In genomic region chr12:108241626-108242025, GRCm38 (mm10) we compare ENCODE assay signal across 9 mouse cellular contexts. TPM values are rescaled to one million over a fixed set of nuclear protein-coding genes. Genes with fewer than 3 reads are reported as not detected.
DNase-seq lines count a peak whose midpoint lies in the region; ATAC-seq lines count a peak whose summit lies in the region.
"Had no signal": no experiment of that assay in that cellular context is flagged by ENCODE, and none has a peak within 500 bp of the region (broad histone marks: within the 10 kb centered on the region; RNA-seq: fewer than 3 reads in every experiment).

No protein-coding gene starts in this region.

- no peak for DNase-seq in heart, postnatal 10 days
- DNase-seq in embryo, embryonic 11 days: peak; percentile 61
- DNase-seq in right cerebral cortex, postnatal 25 days: no peak
- DNase-seq in spleen, adult 12 weeks (ENCODE audit: low spot score): no peak
- DNase-seq: lung, postnatal 10 days had no signal

- H3K9ac ChIP-seq in heart, embryonic 13.5 days: peak overlapping the region; percentile 4; the same call in 1 of the 2 replicates
- H3K9ac ChIP-seq in hindbrain, embryonic 13.5 days: peak overlapping the region; percentile 66
- 0 out of 2 replicates have a peak overlapping the region, but pooled peaks have one; percentile 11 for H3K9ac ChIP-seq in midbrain, embryonic 15.5 days

- no peaks in the 10 kb centered on the region for H3K27me3 ChIP-seq in heart, embryonic 13.5 days (replicated peaks)
- H3K27me3 ChIP-seq in hindbrain, embryonic 13.5 days: no peaks in the 10 kb centered on the region
- H3K27me3 ChIP-seq in midbrain, embryonic 15.5 days (replicated peaks): no peaks in the 10 kb centered on the region

- no peaks in the 10 kb centered on the region for H3K36me3 ChIP-seq in heart, embryonic 13.5 days
- H3K36me3 ChIP-seq in hindbrain, embryonic 13.5 days: no peaks in the 10 kb centered on the region
- no peaks in the 10 kb centered on the region for H3K36me3 ChIP-seq in midbrain, embryonic 15.5 days (replicated peaks)

- intact Hi-C loops in heart, postnatal 10 days (cut with DNase I): no loop called here

- H3K4me2 ChIP-seq in heart, embryonic 13.5 days: no peak overlapping the region
- H3K4me2 ChIP-seq in hindbrain, embryonic 13.5 days: peak overlapping the region; percentile 39; the same call in 1 of the 2 replicates
- no peak overlapping the region for H3K4me2 ChIP-seq in midbrain, embryonic 15.5 days

- peaks cover 100% of the 10 kb centered on the region for H3K4me1 ChIP-seq in heart, embryonic 13.5 days
- peaks cover 100% of the 10 kb centered on the region for H3K4me1 ChIP-seq in hindbrain, embryonic 13.5 days (replicated peaks)
- H3K4me1 ChIP-seq in midbrain, embryonic 15.5 days: peaks cover 86% of the 10 kb centered on the region

- no peaks in the 10 kb centered on the region for H3K9me3 ChIP-seq in heart, embryonic 13.5 days
- H3K9me3 ChIP-seq in hindbrain, embryonic 13.5 days: no peaks in the 10 kb centered on the region
- no peaks in the 10 kb centered on the region for H3K9me3 ChIP-seq in midbrain, embryonic 15.5 days

- 56% methylated on average over 6 of the region's 6 CpGs for WGBS in heart, embryonic 13.5 days
- 27% methylated on average over 6 of the region's 6 CpGs for WGBS in hindbrain, embryonic 13.5 days
- WGBS in midbrain, embryonic 15.5 days: 38% methylated on average over 6 of the region's 6 CpGs

- H3K27ac ChIP-seq in heart, embryonic 13.5 days (replicated peaks): peak overlapping the region; percentile 24
- H3K27ac ChIP-seq in hindbrain, embryonic 13.5 days: peak overlapping the region; percentile 93
- peak overlapping the region; percentile 73 for H3K27ac ChIP-seq in midbrain, embryonic 15.5 days

- H3K4me3 ChIP-seq in heart, embryonic 13.5 days: no peak overlapping the region
- no peak overlapping the region for H3K4me3 ChIP-seq in hindbrain, embryonic 13.5 days
- H3K4me3 ChIP-seq in midbrain, embryonic 15.5 days: no peak overlapping the region

- ATAC-seq in heart, embryonic 13.5 days (ENCODE audit: extremely low read depth, insufficient number of reproducible peaks, low FRiP score, low TSS enrichment): no peak
- ATAC-seq in hindbrain, embryonic 13.5 days (ENCODE audit: low FRiP score): no peak
- no peak for ATAC-seq in midbrain, embryonic 15.5 days (replicated peaks)
- ATAC-seq in megakaryocyte progenitor cell, adult 5-6 weeks (replicated peaks; ENCODE audit: poor library complexity): no peak

RNA-seq across cellular contexts. Expression of gene Ccdc85c, which starts 33.6 kb away (rescaled TPM):
- 4.9 and 5.8 TPM in 2 replicates for polyA plus RNA-seq in heart, embryonic 13.5 days (2015; fragmentation: Nextera tagmentation; extraction: Ambion mirVana)
- total RNA-seq in heart, postnatal 10 days (2021): 10 to 100 TPM; 32.8 to 34.4 TPM
- 17.3 and 17.7 TPM in 2 replicates for polyA plus RNA-seq in hindbrain, embryonic 13.5 days (2015; fragmentation: Nextera tagmentation; extraction: Ambion mirVana)
- 15.3 and 15.8 TPM in 2 replicates for polyA plus RNA-seq in midbrain, embryonic 15.5 days (2015; fragmentation: Nextera tagmentation; extraction: Ambion mirVana)
- total RNA-seq in megakaryocyte progenitor cell, adult 5-6 weeks (2015): 0.39 and 0.64 TPM in 2 replicates
- 0.46 and 1.6 TPM in 2 replicates for total RNA-seq in megakaryocyte progenitor cell, adult 5-6 weeks (2017)

Comparison
In these comparisons a context has a peak if more than half of its experiments do, and no peak if none do; other contexts are left out.
1. H3K27ac ChIP-seq: peak in every context shown above with its lines; median percentile 93 in hindbrain, embryonic 13.5 days; 73 in midbrain, embryonic 15.5 days; 24 in heart, embryonic 13.5 days.
2. H3K9ac ChIP-seq: peak in every context shown above with its lines; median percentile 66 in hindbrain, embryonic 13.5 days; 11 in midbrain, embryonic 15.5 days; 4 in heart, embryonic 13.5 days.